Mouse (Mus musculus) forebrain, embryonic 15.5 days (tissue): ENCODE measurements at regions not wholly inside any gene's neighbourhood (a gene's known extent, or its start where the extent isn't known, plus 50 kb on each side); places are given as distances from the start of the nearest gene placed in this dataset.
"Not testable (repeated sequence)": the region's sequence is repeated elsewhere in the genome, so short reads cannot be mapped to it uniquely, and the experiment has no call there.

Experiments used
- ATAC-seq: fragments of 200-750 bp; cut with Nextera tagmentation; replicated peaks from 2 replicates; pipeline ENCODE4 v1.8.0; 2017; ENCODE audit warnings: mild to moderate bottlenecking, moderate TSS enrichment, moderate library complexity
- H3K27ac ChIP-seq: fragments of 300-500 bp; sonication (generic); replicated peaks from 2 replicates; pipeline ENCODE4 v1.5.1; 2015; ENCODE audit warnings: mild to moderate bottlenecking, inconsistent platforms
- H3K27me3 ChIP-seq: fragments of 300-500 bp; sonication (generic); 2 replicates; pipeline ENCODE4 v1.6.1; 2015; ENCODE audit warnings: inconsistent platforms
- H3K36me3 ChIP-seq: fragments of 300-500 bp; sonication (generic); 2 replicates; pipeline ENCODE4 v1.6.1; 2015; ENCODE audit warnings: mild to moderate bottlenecking, inconsistent platforms
- H3K4me1 ChIP-seq: fragments of 300-500 bp; sonication (generic); 2 replicates; pipeline ENCODE4 v1.6.1; 2015; ENCODE audit warnings: inconsistent platforms
- H3K4me2 ChIP-seq: fragments of 300-500 bp; sonication (generic); replicated peaks from 2 replicates; pipeline ENCODE4 v1.6.1; 2015; ENCODE audit warnings: mild to moderate bottlenecking, inconsistent platforms
- H3K4me3 ChIP-seq: fragments of 300-500 bp; sonication (generic); 2 replicates; pipeline ENCODE4 v1.5.1; 2015; ENCODE audit warnings: mild to moderate bottlenecking, inconsistent platforms
- H3K9ac ChIP-seq: fragments of 300-500 bp; sonication (generic); replicated peaks from 2 replicates; pipeline ENCODE4 v1.6.1; 2015; ENCODE audit warnings: mild to moderate bottlenecking, inconsistent platforms
- H3K9me3 ChIP-seq: fragments of 300-500 bp; sonication (generic); 2 replicates; pipeline ENCODE4 v1.6.1; 2016; ENCODE audit warnings: inconsistent platforms
- WGBS: fragments of 180-500 bp; shearing (Covaris S2); methylation state at CpG from one replicate; pipeline ENCODE4 v1.1.7; 2015; ENCODE audit warnings: mixed read lengths; 5-methylcytosine and 5-hydroxymethylcytosine counted together

- 79% methylated on average over 1 of the region's 1 CpGs for WGBS
- H3K27me3 ChIP-seq, H3K9ac ChIP-seq, H3K36me3 ChIP-seq, H3K4me3 ChIP-seq, H3K4me2 ChIP-seq, ATAC-seq, H3K9me3 ChIP-seq, H3K4me1 ChIP-seq, H3K27ac ChIP-seq: not testable (repeated sequence)
Observed at GRCm38 (mm10) chr14:82895448-82895847, 1547.9 kb upstream of the Pcdh17 start.

GRCm38 (mm10) chr14:82898841-82899240, 1544.5 kb upstream of the Pcdh17 start:
- no peak overlapping the region for H3K4me2 ChIP-seq
- no peaks in the 10 kb centered on the region for H3K9me3 ChIP-seq
- WGBS, result 85% methylated on average over 2 of the region's 2 CpGs
- H3K4me3 ChIP-seq, result no peak overlapping the region
- no peaks in the 10 kb centered on the region for H3K27me3 ChIP-seq
- no peaks in the 10 kb centered on the region for H3K4me1 ChIP-seq
- no peak overlapping the region for H3K27ac ChIP-seq
- peak; percentile 60 for ATAC-seq
- no peak overlapping the region for H3K9ac ChIP-seq
- H3K36me3 ChIP-seq, result no peaks in the 10 kb centered on the region
